Mouse (Mus musculus) embryonic fibroblast, embryonic 13.5 days (primary cell): ENCODE results near the gene Nek6. TPM values are rescaled to one million over a fixed set of nuclear protein-coding genes. Genes with fewer than 3 reads are reported as not detected.

Experiments used
- H3K27ac ChIP-seq: 2 replicates; pipeline ENCODE4 v1.5.1; 2012; ENCODE audit warnings: low read length, control low read depth, inconsistent platforms; ENCODE audit not compliant: insufficient read depth
- H3K4me1 ChIP-seq: 2 replicates; pipeline ENCODE4 v1.6.1; 2011; ENCODE audit warnings: low read length; ENCODE audit not compliant: control insufficient read depth, insufficient read depth
- H3K4me3 ChIP-seq: 2 replicates; pipeline ENCODE4 v1.5.1; 2011; ENCODE audit warnings: mild to moderate bottlenecking, control low read depth, low read length; ENCODE audit not compliant: insufficient read depth
- CTCF ChIP-seq: IDR thresholded peaks from 2 replicates; pipeline ENCODE4 v1.5.1; 2011; ENCODE audit warnings: mild to moderate bottlenecking, control low read depth, low read length, moderate library complexity, borderline replicate concordance; ENCODE audit not compliant: insufficient read depth
- POLR2A ChIP-seq: IDR thresholded peaks from 2 replicates; pipeline ENCODE4 v1.6.1; 2011; ENCODE audit warnings: low read depth, mild to moderate bottlenecking, control low read depth, low read length, moderate library complexity
- polyA plus RNA-seq: library from polyadenylated mRNA; stranded (reverse); fragments of >200 nt; gene quantifications from 2 replicates; pipeline ENCODE4 v1.2.4, GENCODE M21; 2011; ENCODE audit warnings: low read depth; ENCODE audit not compliant: missing spikeins, insufficient read length

Gene Nek6
- polyA plus RNA-seq, 1 experiment, result 52.3 TPM

DNA sequence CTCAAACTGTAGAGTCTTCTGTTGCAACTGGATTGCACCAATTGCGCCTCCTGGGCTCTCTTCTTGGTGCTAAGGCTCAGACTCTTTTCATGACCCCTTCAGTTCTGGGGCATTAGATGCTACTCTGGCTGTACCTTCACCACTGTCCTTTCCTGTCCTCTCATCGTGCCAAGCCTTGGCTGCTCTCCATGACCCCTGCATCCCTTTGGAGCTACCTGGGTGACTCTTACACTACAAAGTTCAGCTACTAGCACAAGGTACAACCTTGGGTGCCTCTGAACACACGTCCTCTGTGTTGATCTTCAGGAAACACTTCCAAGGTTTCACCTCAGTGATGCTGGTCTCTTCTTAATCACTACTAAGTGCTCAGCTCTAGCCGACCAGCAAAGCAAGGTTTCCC lies 51.2 kb downstream of the Nek6 start:
- no peaks in the 10 kb centered on the region for H3K4me1 ChIP-seq

GRCm38 (mm10) chr2:38571971-38572601 lies 60.6 kb downstream of the Nek6 start:
- TF ChIP-seq POLR2A (no peak), CTCF (no peak)

More for the DNA sequence above, 51.2 kb downstream of the Nek6 start:
- Histone ChIP-seq H3K27ac (no peak overlapping the region), H3K4me3 (no peak overlapping the region)
- TF ChIP-seq POLR2A, result no peak
- no peak for TF ChIP-seq CTCF

GRCm38 (mm10) chr2:38574697-38575096 lies 63.3 kb downstream of the Nek6 start:
- H3K4me3 ChIP-seq, result no peak overlapping the region
- no peaks in the 10 kb centered on the region for H3K4me1 ChIP-seq
- no peak for TF ChIP-seq CTCF
- no peak for TF ChIP-seq POLR2A
- no peak overlapping the region for H3K27ac ChIP-seq

More at GRCm38 (mm10) chr2:38571971-38572601, 60.6 kb downstream of the Nek6 start:
- Histone ChIP-seq H3K4me3 (no peak overlapping the region), H3K4me1 (no peaks in the 10 kb centered on the region), H3K27ac (no peak overlapping the region)

GRCm38 (mm10) chr2:38578602-38579521 lies 67.4 kb downstream of the Nek6 start:
- TF ChIP-seq CTCF, result no peak
- no peak for TF ChIP-seq POLR2A
- Histone ChIP-seq H3K4me3 (no peak overlapping the region), H3K27ac (no peak overlapping the region), H3K4me1 (no peaks in the 10 kb centered on the region)

DNA sequence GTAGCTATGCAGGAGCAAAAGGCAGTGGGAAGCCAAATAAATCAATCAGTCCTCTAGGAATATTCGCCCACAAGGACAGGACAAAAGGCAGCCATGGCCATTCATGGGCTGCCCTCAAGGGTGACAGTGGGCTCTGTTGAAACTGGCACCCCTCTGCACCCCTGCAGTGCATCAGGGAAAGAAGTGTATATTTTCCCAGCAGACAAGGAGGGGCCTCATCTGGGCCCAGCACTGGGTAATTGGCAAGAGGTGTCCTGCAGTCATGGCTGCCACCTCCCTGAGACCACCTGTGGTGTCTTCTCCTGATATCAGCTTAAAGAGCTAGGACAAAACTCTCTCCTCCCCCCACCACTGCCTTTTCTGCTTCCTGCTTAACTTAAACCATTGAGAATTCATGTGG lies 68.1 kb downstream of the Nek6 start:
- TF ChIP-seq CTCF (no peak), POLR2A (no peak)
- Histone ChIP-seq H3K4me3 (no peak overlapping the region), H3K4me1 (peaks cover 3% of the 10 kb centered on the region; the same call in 1 of the 2 replicates), H3K27ac (no peak overlapping the region)

DNA sequence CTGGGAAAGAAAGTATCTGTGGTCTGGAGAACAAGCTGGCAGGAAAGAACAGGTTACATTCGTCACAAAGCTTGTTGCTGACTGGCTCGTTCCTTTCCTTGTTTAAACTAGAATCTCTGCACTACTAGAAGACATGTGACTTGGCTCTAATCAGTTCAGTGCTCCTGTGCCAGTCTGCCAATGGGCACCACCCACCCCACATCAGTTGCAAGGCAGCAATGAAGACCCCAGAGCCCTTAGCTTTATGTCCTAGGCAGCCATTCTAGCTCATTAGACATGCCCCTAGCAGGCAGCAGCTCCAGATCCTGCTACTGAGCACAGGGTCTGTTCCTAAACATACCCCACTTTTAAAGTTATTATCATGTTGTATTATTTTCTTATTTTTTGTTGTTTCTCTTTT lies 72.5 kb downstream of the Nek6 start:
- no peak overlapping the region for H3K4me3 ChIP-seq
- H3K27ac ChIP-seq, result no peak overlapping the region
- peaks cover 3% of the 10 kb centered on the region; the same call in 1 of the 2 replicates for H3K4me1 ChIP-seq
- TF ChIP-seq POLR2A, result no peak
- no peak for TF ChIP-seq CTCF

DNA sequence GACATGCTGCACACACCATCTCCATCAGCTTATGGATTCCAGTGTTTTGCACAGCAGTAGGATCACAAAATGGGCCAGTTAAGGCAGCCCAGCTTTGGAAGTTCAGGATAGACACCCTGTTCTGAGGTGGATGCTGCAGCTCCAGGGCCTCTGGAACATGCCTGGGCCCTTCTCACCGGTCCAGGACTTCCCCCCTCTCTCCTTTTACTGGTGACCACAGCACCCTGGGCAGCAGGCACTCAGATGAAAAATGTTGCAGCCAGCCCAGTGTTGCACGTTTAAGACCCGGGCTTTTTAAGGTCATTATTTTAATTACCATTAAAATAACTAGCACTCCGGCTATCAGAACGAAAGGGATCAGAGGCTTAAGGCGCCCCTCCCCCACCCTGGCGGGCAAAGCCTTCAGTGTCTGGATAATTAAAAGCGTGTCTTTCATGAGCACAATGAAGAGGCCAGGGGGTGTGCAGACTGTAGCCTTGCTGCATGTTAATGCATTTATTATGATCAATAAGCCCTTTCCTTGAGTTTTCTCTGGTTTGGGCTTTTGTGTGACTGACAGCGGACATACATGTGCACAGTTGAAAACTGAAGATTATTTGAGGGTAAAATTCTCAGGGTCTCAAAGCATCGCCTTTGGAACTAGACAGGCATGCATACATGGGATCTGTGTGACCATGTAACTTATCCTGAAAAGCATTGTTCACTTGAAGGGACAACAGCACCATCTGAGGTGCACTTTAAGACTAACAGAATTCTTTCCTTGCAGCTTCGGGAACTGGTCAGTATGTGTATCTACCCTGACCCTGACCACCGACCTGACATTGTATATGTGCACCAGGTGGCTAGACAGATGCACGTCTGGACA lies 73.3 kb downstream of the Nek6 start:
- Histone ChIP-seq H3K27ac (peak overlapping the region; percentile 38), H3K4me1 (peaks cover 3% of the 10 kb centered on the region; the same call in 1 of the 2 replicates), H3K4me3 (no peak overlapping the region)
- no peak for TF ChIP-seq CTCF
- TF ChIP-seq POLR2A, result no peak

GRCm38 (mm10) chr2:38585379-38585736 lies 73.9 kb downstream of the Nek6 start:
- no peak overlapping the region for H3K27ac ChIP-seq
- H3K4me1 ChIP-seq, result peaks cover 3% of the 10 kb centered on the region; the same call in 1 of the 2 replicates
- no peak overlapping the region for H3K4me3 ChIP-seq
- TF ChIP-seq CTCF (no peak), POLR2A (no peak)

DNA sequence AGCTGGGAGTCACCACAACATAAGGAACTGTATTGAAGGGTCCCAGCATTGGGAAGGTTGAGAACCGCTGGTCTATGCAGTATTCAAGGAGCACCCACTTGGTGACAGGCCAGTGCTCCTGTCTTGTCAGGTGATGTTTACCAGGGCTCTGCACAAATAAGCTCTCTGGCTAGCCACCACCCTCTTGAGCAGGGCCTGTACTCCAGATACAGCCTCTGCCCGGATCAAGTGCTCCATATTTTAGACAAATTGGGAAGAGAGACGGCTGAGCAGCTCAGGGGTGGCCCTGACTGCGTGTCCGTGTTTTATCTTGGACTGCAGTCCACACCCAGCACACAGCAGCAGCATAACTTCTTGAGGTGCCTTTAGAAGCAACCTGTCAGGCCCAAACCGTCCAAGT lies 75.3 kb downstream of the Nek6 start:
- TF ChIP-seq POLR2A, result no peak
- TF ChIP-seq CTCF, result no peak
- Histone ChIP-seq H3K4me1 (peaks cover 3% of the 10 kb centered on the region; the same call in 1 of the 2 replicates), H3K4me3 (no peak overlapping the region), H3K27ac (no peak overlapping the region)
